Mouse (Mus musculus) hindbrain, embryonic 12.5 days (tissue): ENCODE measurements at regions not wholly inside any gene's neighbourhood (a gene's known extent, or its start where the extent isn't known, plus 50 kb on each side); places are given as distances from the start of the nearest gene placed in this dataset.

ENCODE experiments used
- ATAC-seq: fragments of 200-750 bp; cut with Nextera tagmentation; 2 replicates; pipeline ENCODE4 v1.8.0; 2017; ENCODE audit warnings: moderate TSS enrichment; ENCODE audit not compliant: low FRiP score
- H3K27ac ChIP-seq: fragments of 300-500 bp; sonication (generic); 2 replicates; pipeline ENCODE4 v1.5.1; 2016; ENCODE audit warnings: mild to moderate bottlenecking
- H3K27me3 ChIP-seq: fragments of 300-500 bp; sonication (generic); 2 replicates; pipeline ENCODE4 v1.6.1; 2016; ENCODE audit warnings: mild to moderate bottlenecking
- H3K36me3 ChIP-seq: fragments of 300-500 bp; sonication (generic); 2 replicates; pipeline ENCODE4 v1.6.1; 2016; ENCODE audit warnings: mild to moderate bottlenecking
- H3K4me1 ChIP-seq: fragments of 300-500 bp; sonication (generic); 2 replicates; pipeline ENCODE4 v1.6.1; 2016
- H3K4me2 ChIP-seq: fragments of 300-500 bp; sonication (generic); replicated peaks from 2 replicates; pipeline ENCODE4 v1.6.1; 2016; ENCODE audit warnings: mild to moderate bottlenecking
- H3K4me3 ChIP-seq: fragments of 300-500 bp; sonication (generic); 2 replicates; pipeline ENCODE4 v1.5.1; 2016; ENCODE audit warnings: mild to moderate bottlenecking
- H3K9ac ChIP-seq: fragments of 300-500 bp; sonication (generic); 2 replicates; pipeline ENCODE4 v1.6.1; 2016; ENCODE audit warnings: mild to moderate bottlenecking, moderate library complexity
- H3K9me3 ChIP-seq: fragments of 300-500 bp; sonication (generic); replicated peaks from 2 replicates; pipeline ENCODE4 v1.6.1; 2016; ENCODE audit warnings: mild to moderate bottlenecking
- WGBS: fragments of 180-500 bp; shearing (Covaris S2); methylation state at CpG from one replicate; pipeline ENCODE4 v1.1.7; 2016; 5-methylcytosine and 5-hydroxymethylcytosine counted together

- H3K4me2 ChIP-seq: no peak overlapping the region
- no peaks in the 10 kb centered on the region for H3K27me3 ChIP-seq
- ATAC-seq: no peak
- H3K9me3 ChIP-seq: no peaks in the 10 kb centered on the region
- 86% methylated on average over 3 of the region's 3 CpGs for WGBS
- no peaks in the 10 kb centered on the region for H3K36me3 ChIP-seq
- no peak overlapping the region for H3K4me3 ChIP-seq
- H3K27ac ChIP-seq: no peak overlapping the region
- no peak overlapping the region for H3K9ac ChIP-seq
- no peaks in the 10 kb centered on the region for H3K4me1 ChIP-seq
Observed at GRCm38 (mm10) chr9:112860307-112860893, 624.7 kb upstream of the Arpp21 start.

GRCm38 (mm10) chr9:112841473-112841872 is 605.7 kb upstream of the Arpp21 start:
- WGBS: 64% methylated on average over 6 of the region's 6 CpGs
- Histone ChIP-seq H3K4me1 (no peaks in the 10 kb centered on the region), H3K4me2 (no peak overlapping the region), H3K4me3 (no peak overlapping the region), H3K36me3 (no peaks in the 10 kb centered on the region), H3K9me3 (no peaks in the 10 kb centered on the region), H3K9ac (no peak overlapping the region), H3K27me3 (no peaks in the 10 kb centered on the region), H3K27ac (no peak overlapping the region)
- no peak for ATAC-seq

GRCm38 (mm10) chr9:112839071-112839793 is 603.5 kb upstream of the Arpp21 start:
- no peak overlapping the region for H3K9ac ChIP-seq
- H3K36me3 ChIP-seq: no peaks in the 10 kb centered on the region
- H3K4me3 ChIP-seq: no peak overlapping the region
- no peak for ATAC-seq
- 81% methylated on average over 7 of the region's 7 CpGs for WGBS
- H3K27me3 ChIP-seq: no peaks in the 10 kb centered on the region
- H3K27ac ChIP-seq: no peak overlapping the region
- no peak overlapping the region for H3K4me2 ChIP-seq
- H3K4me1 ChIP-seq: no peaks in the 10 kb centered on the region
- H3K9me3 ChIP-seq: no peaks in the 10 kb centered on the region

- ATAC-seq: no peak
- no peaks in the 10 kb centered on the region for H3K4me1 ChIP-seq
- H3K27me3 ChIP-seq: no peaks in the 10 kb centered on the region
- no peaks in the 10 kb centered on the region for H3K9me3 ChIP-seq
- no peak overlapping the region for H3K4me2 ChIP-seq
- H3K36me3 ChIP-seq: no peaks in the 10 kb centered on the region
- WGBS: 88% methylated on average over 2 of the region's 2 CpGs
- no peak overlapping the region for H3K9ac ChIP-seq
- no peak overlapping the region for H3K4me3 ChIP-seq
- H3K27ac ChIP-seq: no peak overlapping the region
Observed at GRCm38 (mm10) chr9:112837563-112837962, 601.8 kb upstream of the Arpp21 start.

- no peaks in the 10 kb centered on the region for H3K4me1 ChIP-seq
- WGBS: 67% methylated on average over 5 of the region's 5 CpGs
Observed at GRCm38 (mm10) chr9:112834441-112835245, 598.9 kb upstream of the Arpp21 start.

GRCm38 (mm10) chr9:112831102-112831501 is 595.4 kb upstream of the Arpp21 start:
- Histone ChIP-seq H3K4me2 (no peak overlapping the region), H3K27me3 (no peaks in the 10 kb centered on the region), H3K27ac (no peak overlapping the region), H3K4me1 (no peaks in the 10 kb centered on the region), H3K9me3 (no peaks in the 10 kb centered on the region), H3K4me3 (no peak overlapping the region), H3K36me3 (no peaks in the 10 kb centered on the region), H3K9ac (no peak overlapping the region)
- ATAC-seq: no peak
- 81% methylated on average over 2 of the region's 2 CpGs for WGBS

More at GRCm38 (mm10) chr9:112834441-112835245, 598.9 kb upstream of the Arpp21 start:
- no peak overlapping the region for H3K9ac ChIP-seq
- no peak for ATAC-seq
- no peaks in the 10 kb centered on the region for H3K27me3 ChIP-seq
- no peak overlapping the region for H3K4me3 ChIP-seq
- no peaks in the 10 kb centered on the region for H3K36me3 ChIP-seq
- H3K27ac ChIP-seq: no peak overlapping the region
- no peak overlapping the region for H3K4me2 ChIP-seq
- H3K9me3 ChIP-seq: no peaks in the 10 kb centered on the region

- Histone ChIP-seq H3K4me2 (no peak overlapping the region), H3K9ac (no peak overlapping the region), H3K27me3 (no peaks in the 10 kb centered on the region), H3K27ac (no peak overlapping the region), H3K4me3 (no peak overlapping the region), H3K9me3 (no peaks in the 10 kb centered on the region), H3K4me1 (no peaks in the 10 kb centered on the region), H3K36me3 (no peaks in the 10 kb centered on the region)
- ATAC-seq: no peak
- WGBS: 84% methylated on average over 4 of the region's 4 CpGs
Observed at GRCm38 (mm10) chr9:112828602-112829001, 592.9 kb upstream of the Arpp21 start.

GRCm38 (mm10) chr9:112826592-112826991 is 590.9 kb upstream of the Arpp21 start:
- Histone ChIP-seq H3K4me3 (no peak overlapping the region), H3K4me2 (no peak overlapping the region), H3K27me3 (no peaks in the 10 kb centered on the region), H3K9me3 (no peaks in the 10 kb centered on the region), H3K9ac (no peak overlapping the region), H3K27ac (no peak overlapping the region), H3K36me3 (no peaks in the 10 kb centered on the region), H3K4me1 (no peaks in the 10 kb centered on the region)
- 45% methylated on average over 5 of the region's 5 CpGs for WGBS
- no peak for ATAC-seq

GRCm38 (mm10) chr9:112821940-112822339 is 586.2 kb upstream of the Arpp21 start:
- 92% methylated on average over 1 of the region's 1 CpGs for WGBS
- no peaks in the 10 kb centered on the region for H3K36me3 ChIP-seq

GRCm38 (mm10) chr9:112811946-112812345 is 576.2 kb upstream of the Arpp21 start:
- ATAC-seq: no peak
- Histone ChIP-seq H3K27ac (no peak overlapping the region), H3K27me3 (no peaks in the 10 kb centered on the region), H3K4me1 (no peaks in the 10 kb centered on the region), H3K4me3 (no peak overlapping the region), H3K9ac (no peak overlapping the region), H3K36me3 (no peaks in the 10 kb centered on the region), H3K9me3 (no peaks in the 10 kb centered on the region), H3K4me2 (no peak overlapping the region)
- WGBS: 31% methylated on average over 1 of the region's 1 CpGs

More at GRCm38 (mm10) chr9:112821940-112822339, 586.2 kb upstream of the Arpp21 start:
- Histone ChIP-seq H3K27ac (no peak overlapping the region), H3K4me1 (no peaks in the 10 kb centered on the region), H3K4me2 (no peak overlapping the region), H3K4me3 (no peak overlapping the region), H3K9ac (no peak overlapping the region), H3K27me3 (no peaks in the 10 kb centered on the region), H3K9me3 (no peaks in the 10 kb centered on the region)
- no peak for ATAC-seq

- H3K4me3 ChIP-seq: no peak overlapping the region
- ATAC-seq: no peak
- no peak overlapping the region for H3K4me2 ChIP-seq
- no peak overlapping the region for H3K9ac ChIP-seq
- no peaks in the 10 kb centered on the region for H3K4me1 ChIP-seq
- 31% methylated on average over 2 of the region's 2 CpGs for WGBS
- H3K9me3 ChIP-seq: no peaks in the 10 kb centered on the region
- H3K27me3 ChIP-seq: no peaks in the 10 kb centered on the region
- no peaks in the 10 kb centered on the region for H3K36me3 ChIP-seq
- H3K27ac ChIP-seq: no peak overlapping the region
Observed at GRCm38 (mm10) chr9:112799583-112800220, 564.0 kb upstream of the Arpp21 start.

- 72% methylated on average over 2 of the region's 2 CpGs for WGBS
- no peak for ATAC-seq
- H3K27ac ChIP-seq: no peak overlapping the region
Observed at GRCm38 (mm10) chr9:112793537-112793936, 557.8 kb upstream of the Arpp21 start.

More at GRCm38 (mm10) chr9:112793537-112793936, 557.8 kb upstream of the Arpp21 start:
- H3K4me2 ChIP-seq: no peak overlapping the region
- H3K9me3 ChIP-seq: no peaks in the 10 kb centered on the region
- H3K27me3 ChIP-seq: no peaks in the 10 kb centered on the region
- no peaks in the 10 kb centered on the region for H3K36me3 ChIP-seq
- H3K4me3 ChIP-seq: no peak overlapping the region
- no peaks in the 10 kb centered on the region for H3K4me1 ChIP-seq
- H3K9ac ChIP-seq: no peak overlapping the region
